Comparison of ENCODE assay signal across 12 mouse cellular contexts in the genomic region with DNA sequence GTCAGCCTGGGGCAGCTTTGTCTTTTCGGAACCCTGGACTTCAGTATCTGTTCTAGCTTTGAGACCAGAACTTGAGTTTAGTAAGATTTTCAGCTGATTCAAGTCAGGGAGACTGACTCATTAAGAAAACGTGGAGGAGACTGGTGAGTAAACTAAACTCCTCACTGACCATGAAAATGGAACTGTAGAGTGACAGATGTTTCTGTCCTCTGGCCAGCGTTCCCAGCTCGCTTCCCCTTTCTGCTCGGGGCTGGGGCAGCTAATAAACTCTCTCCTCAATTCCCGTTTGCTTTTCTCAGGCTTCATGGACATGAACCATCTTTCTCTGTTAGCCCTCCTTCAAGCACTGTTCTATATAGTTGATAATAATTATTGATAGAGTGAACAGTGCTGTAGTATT. TPM values are rescaled to one million over a fixed set of nuclear protein-coding genes. Genes with fewer than 3 reads are reported as not detected.
DNase-seq lines count a peak whose midpoint lies in the region; ATAC-seq and TF ChIP-seq lines count a peak whose summit lies in the region.
"Had no signal": no experiment of that assay in that cellular context is flagged by ENCODE, and none has a peak within 500 bp of the region (broad histone marks: within the 10 kb centered on the region; RNA-seq: fewer than 3 reads in every experiment).

No protein-coding gene starts in this region.

- ATAC-seq in liver, embryonic 12.5 days: no peak
- no peak for ATAC-seq in stomach, postnatal 0 days (ENCODE audit: low FRiP score, low TSS enrichment)
- ATAC-seq: activated CD4-positive, CD25-positive, alpha-beta regulatory T cell, adult 4 months had no signal

- H3K4me3 ChIP-seq in heart, embryonic 10.5 days: no peak overlapping the region
- no peak overlapping the region for H3K4me3 ChIP-seq in liver, embryonic 12.5 days
- no peak overlapping the region for H3K4me3 ChIP-seq in stomach, postnatal 0 days (ENCODE audit: low read depth, low read length)

- no peaks in the 10 kb centered on the region for H3K27me3 ChIP-seq in heart, embryonic 10.5 days (ENCODE audit: insufficient read depth, poor library complexity, severe bottlenecking)
- H3K27me3 ChIP-seq in liver, embryonic 12.5 days (replicated peaks): no peaks in the 10 kb centered on the region
- no peaks in the 10 kb centered on the region for H3K27me3 ChIP-seq in stomach, postnatal 0 days (ENCODE audit: control insufficient read depth, insufficient read depth, low read length)

- no peaks in the 10 kb centered on the region; the same call in 1 of the 2 replicates for H3K36me3 ChIP-seq in heart, embryonic 10.5 days
- H3K36me3 ChIP-seq in liver, embryonic 12.5 days: peaks cover 9% of the 10 kb centered on the region; the same call in 1 of the 2 replicates
- H3K36me3 ChIP-seq in stomach, postnatal 0 days (ENCODE audit: control insufficient read depth, insufficient read depth, low read length): no peaks in the 10 kb centered on the region

- peak overlapping the region; percentile 39; the same call in 1 of the 2 replicates for H3K9ac ChIP-seq in liver, embryonic 12.5 days
- H3K9ac ChIP-seq in stomach, postnatal 0 days (ENCODE audit: low read length): no peak overlapping the region

- no peaks in the 10 kb centered on the region for H3K9me3 ChIP-seq in heart, embryonic 10.5 days
- no peaks in the 10 kb centered on the region for H3K9me3 ChIP-seq in liver, embryonic 12.5 days (replicated peaks)
- no peaks in the 10 kb centered on the region for H3K9me3 ChIP-seq in stomach, postnatal 0 days (ENCODE audit: control insufficient read depth, low read length)

- no peak for TF ChIP-seq CTCF in stomach, postnatal 0 days (IDR thresholded peaks at IDR 0.05; ENCODE audit: low read depth)

- H3K27ac ChIP-seq in heart, embryonic 10.5 days: no peak overlapping the region
- H3K27ac ChIP-seq in liver, embryonic 12.5 days: 0 out of 2 replicates have a peak overlapping the region, but pooled peaks have one; percentile 26
- 0 out of 2 replicates have a peak overlapping the region, but pooled peaks have one; percentile 24 for H3K27ac ChIP-seq in stomach, postnatal 0 days (replicated peaks)

- H3K4me2 ChIP-seq in liver, embryonic 12.5 days: peak overlapping the region; percentile 97
- H3K4me2 ChIP-seq in stomach, postnatal 0 days (replicated peaks; ENCODE audit: low read depth): no peak overlapping the region

- 68% methylated on average over 6 of the region's 6 CpGs for WGBS in heart, embryonic 10.5 days
- WGBS in liver, embryonic 12.5 days (ENCODE audit: insufficient replicate concordance): 44% methylated on average over 6 of the region's 6 CpGs
- WGBS in stomach, postnatal 0 days: 39% methylated on average over 6 of the region's 6 CpGs

- no peak for TF ChIP-seq EP300 in stomach, postnatal 0 days (optimal IDR thresholded peaks at IDR 0.05)

- DNase-seq in heart, adult 11 months: peak; percentile 93
- DNase-seq in heart, embryonic 10.5 days (ENCODE audit: low spot score): no peak
- DNase-seq in spleen, postnatal 36 days (ENCODE audit: low spot score in 2 of 2): peak; percentile 56
- DNase-seq in spleen, postnatal 14 days (ENCODE audit: low spot score in 2 of 2): no peak
- DNase-seq in stomach, postnatal 0 days (ENCODE audit: low spot score): no peak
- DNase-seq in urinary bladder, postnatal 25 days (ENCODE audit: low spot score): no peak
- DNase-seq in cerebellum, adult 11 months: no peak
- DNase-seq: cerebellum, postnatal 36 days; kidney, adult 2 months; right cerebral cortex, postnatal 14 days had no signal

- peaks cover 23% of the 10 kb centered on the region for H3K4me1 ChIP-seq in heart, embryonic 10.5 days
- H3K4me1 ChIP-seq in liver, embryonic 12.5 days: peaks cover 77% of the 10 kb centered on the region
- H3K4me1 ChIP-seq in stomach, postnatal 0 days (replicated peaks; ENCODE audit: control insufficient read depth, insufficient read depth): no peaks in the 10 kb centered on the region

RNA-seq across cellular contexts. Expression of gene Zfp592, which starts 4.3 kb away (rescaled TPM):
- 14.8 and 15.1 TPM in 2 replicates for polyA plus RNA-seq in heart, embryonic 10.5 days (2016; fragmentation: Nextera tagmentation; extraction: Ambion mirVana)
- polyA plus RNA-seq in liver, embryonic 12.5 days (2016; fragmentation: Nextera tagmentation; extraction: Ambion mirVana): 11.9 and 12.0 TPM in 2 replicates
- polyA plus RNA-seq in stomach, postnatal 0 days (2015; fragmentation: Nextera tagmentation; extraction: Ambion mirVana): 3.0 and 4.6 TPM in 2 replicates

RNA-seq across cellular contexts. Expression of gene Sec11a, which starts 50.2 kb away (rescaled TPM):
- polyA plus RNA-seq in heart, embryonic 10.5 days (2016; fragmentation: Nextera tagmentation; extraction: Ambion mirVana): 167 and 206 TPM in 2 replicates
- 123 and 124 TPM in 2 replicates for polyA plus RNA-seq in liver, embryonic 12.5 days (2016; fragmentation: Nextera tagmentation; extraction: Ambion mirVana)
- 167 and 168 TPM in 2 replicates for polyA plus RNA-seq in stomach, postnatal 0 days (2015; fragmentation: Nextera tagmentation; extraction: Ambion mirVana)

RNA-seq across cellular contexts. Expression of gene Alpk3, which starts 59.6 kb away (rescaled TPM):
- polyA plus RNA-seq in heart, embryonic 10.5 days (2016; fragmentation: Nextera tagmentation; extraction: Ambion mirVana): 15.1 and 31.8 TPM in 2 replicates
- 0.11 and 0.14 TPM in 2 replicates for polyA plus RNA-seq in liver, embryonic 12.5 days (2016; fragmentation: Nextera tagmentation; extraction: Ambion mirVana)
- polyA plus RNA-seq in stomach, postnatal 0 days (2015; fragmentation: Nextera tagmentation; extraction: Ambion mirVana): 0.11 and 0.15 TPM in 2 replicates

Comparison
In these comparisons a context has a peak if more than half of its experiments do, and no peak if none do; other contexts are left out.
1. DNase-seq: peak in heart, adult 11 months (single experiment) and spleen, postnatal 36 days (2 of 2); none in heart, embryonic 10.5 days (single experiment), spleen, postnatal 14 days (0 of 2), stomach, postnatal 0 days (single experiment), urinary bladder, postnatal 25 days (single experiment) and cerebellum, adult 11 months (single experiment).
2. RNA of gene Alpk3, which starts 59.6 kb away (polyA plus RNA-seq): 15.1 to 31.8 TPM in heart, embryonic 10.5 days; 0.11 to 0.15 TPM in stomach, postnatal 0 days and 0.11 to 0.14 TPM in liver, embryonic 12.5 days; every median in the first group is over 10 times any median in the second.